Mouse (Mus musculus): ENCODE results near the gene Ly6g5b. TPM values are rescaled to one million over a fixed set of nuclear protein-coding genes. Genes with fewer than 3 reads are reported as not detected.

Gene Ly6g5b
- total and polyA plus RNA-seq, 3 experiments = 0.35 to 0.36 TPM; not detected in 1

DNA sequence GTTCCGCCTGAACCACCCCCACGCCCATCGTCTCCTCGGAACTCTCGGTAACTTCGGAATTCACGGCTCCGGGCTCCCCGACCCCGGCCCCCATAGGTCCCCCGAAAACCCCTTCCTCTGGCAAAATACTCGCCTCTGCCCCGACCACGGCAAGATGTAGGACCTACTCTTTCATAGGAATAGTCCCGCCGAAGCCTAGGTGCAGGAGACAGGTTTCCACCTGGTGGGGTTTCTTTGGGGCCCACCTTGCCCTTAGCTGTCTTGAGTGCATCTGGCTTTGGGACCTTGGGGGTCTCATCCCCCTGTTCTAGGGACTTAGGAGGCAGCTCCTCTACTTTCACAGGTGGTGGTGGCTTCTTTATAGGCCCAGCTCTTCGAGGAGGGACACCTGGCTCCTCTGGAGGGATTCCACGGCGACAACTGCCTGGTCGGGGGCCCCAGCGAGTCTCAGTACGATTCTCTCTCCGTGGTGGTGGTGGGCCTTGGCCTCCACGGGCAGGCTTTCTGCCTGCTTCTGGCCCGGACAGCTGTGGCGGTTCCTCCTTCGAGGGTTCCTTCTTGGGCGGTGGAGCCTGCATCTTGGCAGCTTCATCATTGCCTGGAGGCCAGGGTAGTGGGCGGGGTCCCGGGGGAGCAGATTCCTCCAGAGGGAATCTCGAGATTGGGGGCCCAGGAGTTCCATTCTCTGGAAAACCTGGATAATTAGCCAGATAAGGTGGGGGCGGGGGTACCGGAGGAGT, 41.4 kb upstream of the Ly6g5b start:
- intact Hi-C loops (cut with DNase I) = no loop called here
- Histone ChIP-seq H3K79me2 (replicated peaks; ENCODE audit: control insufficient read depth, insufficient read depth, low read length) (peaks cover 6% of the 10 kb centered on the region; the same call in 1 of the 2 replicates), H3K9ac (ENCODE audit: low read depth, low read length) (no peak overlapping the region), H3K36me3 (ENCODE audit: control insufficient read depth, insufficient read depth, low read length) (no peaks in the 10 kb centered on the region; the same call in 1 of the 2 replicates), H3K4me1 (ENCODE audit: control insufficient read depth, insufficient read depth, low read length) (peaks cover 2% of the 10 kb centered on the region), H3K4me3 (no peak overlapping the region), H3K27ac (no peak overlapping the region), H3K27me3 (ENCODE audit: control insufficient read depth, insufficient read depth, low read length) (no peaks in the 10 kb centered on the region)
- no peak for DNase-seq
- TF ChIP-seq CTCF (IDR thresholded peaks at IDR 0.05) (no peak), EP300 (IDR thresholded peaks at IDR 0.05; ENCODE audit: insufficient read depth, low read depth, low read length) (no peak), POLR2A (IDR thresholded peaks at IDR 0.05; ENCODE audit: insufficient read depth, low read depth, low read length) (no peak)
- WGBS = 80% methylated on average over 33 of the region's 33 CpGs

DNA sequence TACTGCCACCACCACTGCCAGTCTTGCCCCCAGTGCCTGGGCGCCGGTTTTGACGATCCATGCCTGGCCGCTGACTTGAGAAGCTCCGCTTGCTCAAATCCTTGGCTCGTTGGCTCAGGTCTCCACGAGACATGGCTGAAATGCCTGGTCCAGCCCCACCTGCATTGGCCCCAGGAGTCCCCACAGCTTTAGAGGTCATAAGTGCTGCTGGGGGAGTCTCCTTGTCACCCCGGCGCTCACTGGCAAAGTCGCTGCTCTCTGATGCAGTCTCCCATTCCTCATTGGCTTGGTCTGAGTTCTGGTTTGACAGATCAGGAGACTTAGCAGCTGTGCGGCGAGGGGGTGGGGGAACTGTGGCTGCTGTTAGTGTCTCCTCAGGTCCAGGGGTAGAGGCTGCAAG, 40.2 kb upstream of the Ly6g5b start:
- Histone ChIP-seq H3K79me2 (replicated peaks; ENCODE audit: control insufficient read depth, insufficient read depth, low read length) (no peaks in the 10 kb centered on the region), H3K4me3 (no peak overlapping the region), H3K9ac (ENCODE audit: low read depth, low read length) (no peak overlapping the region), H3K4me1 (ENCODE audit: control insufficient read depth, insufficient read depth, low read length) (no peaks in the 10 kb centered on the region), H3K36me3 (ENCODE audit: control insufficient read depth, insufficient read depth, low read length) (no peaks in the 10 kb centered on the region), H3K27ac (no peak overlapping the region), H3K27me3 (ENCODE audit: control insufficient read depth, insufficient read depth, low read length) (no peaks in the 10 kb centered on the region)
- intact Hi-C loops (cut with DNase I) = no loop called here
- TF ChIP-seq CTCF (IDR thresholded peaks at IDR 0.05) = no peak
- TF ChIP-seq EP300 (IDR thresholded peaks at IDR 0.05; ENCODE audit: insufficient read depth, low read depth, low read length) = no peak
- no peak for TF ChIP-seq POLR2A (IDR thresholded peaks at IDR 0.05; ENCODE audit: insufficient read depth, low read depth, low read length)
- no peak for DNase-seq
- WGBS = 79% methylated on average over 12 of the region's 12 CpGs

DNA sequence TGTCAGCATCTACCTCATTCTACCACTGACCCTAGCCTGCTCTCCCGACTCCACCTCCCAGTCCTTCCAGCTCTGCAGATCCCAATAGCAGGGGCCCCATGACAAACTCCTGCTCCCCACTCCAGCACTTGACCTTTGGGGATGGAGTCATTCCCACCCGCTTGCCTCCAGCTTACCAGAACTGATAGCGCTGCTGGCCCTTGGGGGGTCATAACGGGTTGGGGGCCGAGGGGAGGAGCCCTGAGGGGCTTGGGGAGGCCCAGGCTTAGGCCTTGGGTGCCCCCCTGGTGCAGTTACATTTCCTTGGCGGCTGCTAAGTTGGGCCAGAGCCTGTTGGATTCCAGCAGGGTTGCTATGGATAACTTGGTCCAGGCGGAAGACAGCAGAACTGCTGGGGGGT, 39.4 kb upstream of the Ly6g5b start:
- WGBS = 73% methylated on average over 7 of the region's 7 CpGs

DNA sequence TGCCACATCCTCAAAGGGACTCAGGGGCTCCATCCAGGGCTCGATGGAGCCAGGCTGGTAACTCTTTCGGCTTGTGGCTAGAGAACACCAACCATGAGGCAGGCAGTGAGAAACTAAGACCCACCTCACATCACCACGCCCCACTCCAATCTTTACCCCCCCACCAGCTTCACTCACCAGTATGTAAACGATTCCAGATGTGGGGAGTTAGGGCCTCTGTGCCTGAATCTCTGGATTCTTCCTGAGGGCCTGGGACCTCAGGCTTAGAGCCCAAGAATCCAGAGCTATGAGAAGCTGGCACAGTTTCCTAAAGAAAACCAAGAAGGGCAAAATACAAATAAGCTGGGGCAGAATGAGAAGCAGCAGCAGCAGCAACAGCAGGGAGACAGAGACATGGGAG, 38.7 kb upstream of the Ly6g5b start:
- 82% methylated on average over 4 of the region's 4 CpGs for WGBS
- H3K27me3 ChIP-seq (ENCODE audit: control insufficient read depth, insufficient read depth, low read length) = no peaks in the 10 kb centered on the region
- no peak overlapping the region for H3K9ac ChIP-seq (ENCODE audit: low read depth, low read length)
- no peak overlapping the region for H3K4me3 ChIP-seq
- TF ChIP-seq EP300 (IDR thresholded peaks at IDR 0.05; ENCODE audit: insufficient read depth, low read depth, low read length) (no peak), CTCF (IDR thresholded peaks at IDR 0.05) (no peak), POLR2A (IDR thresholded peaks at IDR 0.05; ENCODE audit: insufficient read depth, low read depth, low read length) (no peak)
- H3K27ac ChIP-seq = no peak overlapping the region
- DNase-seq = no peak
- intact Hi-C loops (cut with DNase I) = no loop called here
- H3K79me2 ChIP-seq (replicated peaks; ENCODE audit: control insufficient read depth, insufficient read depth, low read length) = no peaks in the 10 kb centered on the region
- H3K4me1 ChIP-seq (ENCODE audit: control insufficient read depth, insufficient read depth, low read length) = no peaks in the 10 kb centered on the region
- H3K36me3 ChIP-seq (ENCODE audit: control insufficient read depth, insufficient read depth, low read length) = no peaks in the 10 kb centered on the region

More for the DNA sequence above, 39.4 kb upstream of the Ly6g5b start:
- no peaks in the 10 kb centered on the region for H3K4me1 ChIP-seq (ENCODE audit: control insufficient read depth, insufficient read depth, low read length)
- H3K4me3 ChIP-seq = no peak overlapping the region
- H3K27ac ChIP-seq = no peak overlapping the region
- DNase-seq = no peak
- H3K27me3 ChIP-seq (ENCODE audit: control insufficient read depth, insufficient read depth, low read length) = no peaks in the 10 kb centered on the region
- intact Hi-C loops (cut with DNase I) = no loop called here
- no peak overlapping the region for H3K9ac ChIP-seq (ENCODE audit: low read depth, low read length)
- TF ChIP-seq POLR2A (IDR thresholded peaks at IDR 0.05; ENCODE audit: insufficient read depth, low read depth, low read length) = no peak
- no peak for TF ChIP-seq CTCF (IDR thresholded peaks at IDR 0.05)
- TF ChIP-seq EP300 (IDR thresholded peaks at IDR 0.05; ENCODE audit: insufficient read depth, low read depth, low read length) = no peak
- no peaks in the 10 kb centered on the region for H3K36me3 ChIP-seq (ENCODE audit: control insufficient read depth, insufficient read depth, low read length)
- H3K79me2 ChIP-seq (replicated peaks; ENCODE audit: control insufficient read depth, insufficient read depth, low read length) = no peaks in the 10 kb centered on the region

DNA sequence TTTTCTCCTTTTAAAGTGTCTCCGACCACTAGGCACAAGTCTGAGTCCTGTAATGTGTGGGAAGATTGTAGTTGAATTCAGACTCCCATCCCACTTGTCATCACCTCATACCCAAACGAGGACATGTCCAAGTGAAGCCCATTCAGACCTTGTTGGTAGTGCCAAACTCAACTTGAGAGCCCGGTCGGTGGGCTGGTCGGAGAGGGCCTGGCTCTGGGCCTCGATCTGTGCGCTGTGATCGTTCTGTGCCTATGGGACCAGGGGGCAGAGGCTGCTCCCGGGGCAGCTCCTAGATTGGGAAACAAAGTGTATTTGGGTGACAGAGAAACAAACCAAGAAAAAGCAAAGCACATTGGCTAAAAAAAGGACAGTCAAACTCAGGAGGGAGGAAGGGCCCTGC, 37.8 kb upstream of the Ly6g5b start:
- no peak overlapping the region for H3K4me3 ChIP-seq
- TF ChIP-seq POLR2A (IDR thresholded peaks at IDR 0.05; ENCODE audit: insufficient read depth, low read depth, low read length) = no peak
- TF ChIP-seq EP300 (IDR thresholded peaks at IDR 0.05; ENCODE audit: insufficient read depth, low read depth, low read length) = no peak
- no peak for TF ChIP-seq CTCF (IDR thresholded peaks at IDR 0.05)
- no peaks in the 10 kb centered on the region for H3K27me3 ChIP-seq (ENCODE audit: control insufficient read depth, insufficient read depth, low read length)
- H3K79me2 ChIP-seq (replicated peaks; ENCODE audit: control insufficient read depth, insufficient read depth, low read length) = no peaks in the 10 kb centered on the region
- H3K9ac ChIP-seq (ENCODE audit: low read depth, low read length) = no peak overlapping the region
- no peak overlapping the region for H3K27ac ChIP-seq
- WGBS = 66% methylated on average over 9 of the region's 9 CpGs
- 0 out of 2 replicates have a peak, but pooled peaks cover 2% of the 10 kb centered on the region for H3K36me3 ChIP-seq (ENCODE audit: control insufficient read depth, insufficient read depth, low read length)
- no peaks in the 10 kb centered on the region for H3K4me1 ChIP-seq (ENCODE audit: control insufficient read depth, insufficient read depth, low read length)
- intact Hi-C loops (cut with DNase I) = no loop called here
- DNase-seq = no peak

DNA sequence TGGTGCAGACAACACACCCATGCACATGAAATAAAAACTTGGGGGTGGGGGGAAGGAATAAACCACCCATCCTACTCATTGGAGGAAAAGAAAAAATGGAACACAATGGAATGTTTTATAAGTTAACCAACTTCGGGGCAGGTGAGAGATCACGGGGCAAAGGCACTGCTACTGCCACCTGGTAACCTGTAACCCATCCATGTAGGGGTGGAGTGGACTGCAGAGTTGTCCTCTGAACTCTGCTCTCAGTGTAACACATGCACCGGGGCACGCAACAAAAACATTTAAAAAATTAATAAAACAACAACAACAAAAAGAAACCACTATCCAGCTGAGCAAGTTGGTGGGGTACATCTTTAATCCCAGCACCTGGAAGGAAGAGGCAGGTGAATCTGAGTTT, 36.9 kb upstream of the Ly6g5b start:
- 86% methylated on average over 4 of the region's 4 CpGs for WGBS
- H3K9ac ChIP-seq (ENCODE audit: low read depth, low read length) = no peak overlapping the region
- 0 out of 2 replicates have a peak, but pooled peaks cover 2% of the 10 kb centered on the region for H3K36me3 ChIP-seq (ENCODE audit: control insufficient read depth, insufficient read depth, low read length)
- TF ChIP-seq CTCF (IDR thresholded peaks at IDR 0.05) = no peak
- TF ChIP-seq POLR2A (IDR thresholded peaks at IDR 0.05; ENCODE audit: insufficient read depth, low read depth, low read length) = no peak
- no peak for TF ChIP-seq EP300 (IDR thresholded peaks at IDR 0.05; ENCODE audit: insufficient read depth, low read depth, low read length)
- H3K27ac ChIP-seq = no peak overlapping the region
- H3K4me1 ChIP-seq (ENCODE audit: control insufficient read depth, insufficient read depth, low read length) = no peaks in the 10 kb centered on the region
- intact Hi-C loops (cut with DNase I) = loop anchor here (1.0 kb wide), 1 partner anchor 11 kb away; no protein-coding TSS in a partner anchor
- H3K79me2 ChIP-seq (replicated peaks; ENCODE audit: control insufficient read depth, insufficient read depth, low read length) = no peaks in the 10 kb centered on the region
- H3K27me3 ChIP-seq (ENCODE audit: control insufficient read depth, insufficient read depth, low read length) = no peaks in the 10 kb centered on the region
- DNase-seq = no peak
- H3K4me3 ChIP-seq = no peak overlapping the region

All from heart, adult 2 months (tissue).